Comparison of ENCODE assay signal across 11 mouse cellular contexts in the genomic region with DNA sequence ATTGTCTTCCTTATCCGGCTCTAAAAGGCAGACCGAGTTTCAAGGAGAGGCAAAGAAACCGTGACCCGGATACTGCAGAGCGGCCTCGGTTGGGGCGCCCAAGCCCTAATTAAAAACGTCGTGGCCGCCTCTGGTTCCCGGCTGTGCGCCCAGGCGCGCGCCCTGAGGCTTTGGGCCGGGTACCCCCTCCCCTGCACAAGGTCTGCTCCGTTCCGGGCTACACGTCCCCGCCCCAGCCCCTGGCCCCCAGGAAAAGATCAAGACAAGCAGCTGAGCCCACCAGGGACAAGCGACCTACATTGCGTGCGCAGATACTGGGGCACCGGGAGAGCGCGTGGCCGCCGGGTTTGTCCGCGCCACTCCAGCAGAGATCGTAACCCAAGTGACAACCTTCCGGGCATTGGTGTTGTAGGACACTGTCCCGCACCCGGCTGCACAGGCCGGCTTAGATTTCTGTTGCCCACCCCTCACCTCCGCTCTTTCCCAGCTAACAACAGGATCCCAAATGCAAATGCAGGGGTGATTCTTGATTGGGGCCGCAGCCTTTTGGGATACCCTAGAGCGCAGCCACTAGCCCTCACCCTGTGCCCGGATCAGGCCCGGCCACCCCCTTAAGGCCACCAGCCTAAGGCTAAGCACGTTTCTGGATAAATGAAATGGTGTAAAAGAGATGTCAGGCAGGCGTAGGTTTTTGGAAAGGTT. TPM values are rescaled to one million over a fixed set of nuclear protein-coding genes. Genes with fewer than 3 reads are reported as not detected.
DNase-seq lines count a peak whose midpoint lies in the region; ATAC-seq lines count a peak whose summit lies in the region.
"Had no signal": no experiment of that assay in that cellular context is flagged by ENCODE, and none has a peak within 500 bp of the region (broad histone marks: within the 10 kb centered on the region; RNA-seq: fewer than 3 reads in every experiment).

No protein-coding gene starts in this region.

- ATAC-seq in heart, embryonic 16.5 days (replicated peaks; ENCODE audit: extremely low read depth, insufficient read depth, low FRiP score) = no peak
- no peak for ATAC-seq in forebrain, embryonic 14.5 days
- no peak for ATAC-seq in limb, embryonic 15.5 days (ENCODE audit: insufficient number of reproducible peaks, low FRiP score, low TSS enrichment, low read depth)

- no peak for DNase-seq in heart, postnatal 25 days (ENCODE audit: low spot score)
- peak; percentile 33 for DNase-seq in R1 (ENCODE audit: low read depth, low spot score)
- no peak for DNase-seq in forebrain, embryonic 14.5 days (ENCODE audit: low spot score)
- no peak for DNase-seq in gastrocnemius, postnatal 25 days
- DNase-seq in right cerebral cortex, postnatal 4 days = no peak
- DNase-seq in gastrocnemius, adult 18-20 months (ENCODE audit: low spot score) = no peak
- DNase-seq: layer of hippocampus, adult 9-11 months had no signal

- H3K27me3 ChIP-seq in heart, embryonic 16.5 days (ENCODE audit: control insufficient read depth, insufficient read depth, low read length) = peaks cover 95% of the 10 kb centered on the region
- H3K27me3 ChIP-seq in forebrain, embryonic 14.5 days (replicated peaks; ENCODE audit: control insufficient read depth, insufficient read depth, low read length) = peaks cover 96% of the 10 kb centered on the region
- H3K27me3 ChIP-seq in limb, embryonic 15.5 days = peaks cover 100% of the 10 kb centered on the region

- peak overlapping the region; percentile 36 for H3K4me3 ChIP-seq in heart, embryonic 16.5 days (ENCODE audit: low read length)
- 0 out of 2 replicates have a peak overlapping the region, but pooled peaks have one; percentile 1 for H3K4me3 ChIP-seq in forebrain, embryonic 14.5 days (ENCODE audit: low read depth, low read length)
- peak overlapping the region; percentile 8; the same call in 1 of the 2 replicates for H3K4me3 ChIP-seq in limb, embryonic 15.5 days
- H3K4me3 ChIP-seq: erythroblast, embryonic 14.5 days had no signal

- H3K9ac ChIP-seq in heart, embryonic 16.5 days (ENCODE audit: low read length) = no peak overlapping the region
- H3K9ac ChIP-seq in forebrain, embryonic 14.5 days (ENCODE audit: low read length) = no peak overlapping the region
- H3K9ac ChIP-seq in limb, embryonic 15.5 days = no peak overlapping the region

- WGBS in heart, embryonic 16.5 days = 2% methylated on average over 42 of the region's 42 CpGs
- WGBS in forebrain, embryonic 14.5 days = under 1% methylated on average over 42 of the region's 42 CpGs
- WGBS in limb, embryonic 15.5 days = 1% methylated on average over 42 of the region's 42 CpGs

- H3K27ac ChIP-seq in heart, embryonic 16.5 days (ENCODE audit: low read length) = no peak overlapping the region
- no peak overlapping the region for H3K27ac ChIP-seq in forebrain, embryonic 14.5 days (ENCODE audit: low read depth, low read length)
- H3K27ac ChIP-seq in limb, embryonic 15.5 days = no peak overlapping the region

- peaks cover 39% of the 10 kb centered on the region for H3K4me1 ChIP-seq in heart, embryonic 16.5 days (ENCODE audit: control insufficient read depth, insufficient read depth, low read length)
- H3K4me1 ChIP-seq in forebrain, embryonic 14.5 days (ENCODE audit: control insufficient read depth, insufficient read depth, low read length) = no peaks in the 10 kb centered on the region; the same call in 1 of the 2 replicates
- peaks cover 69% of the 10 kb centered on the region for H3K4me1 ChIP-seq in limb, embryonic 15.5 days

- H3K9me3 ChIP-seq in heart, embryonic 16.5 days (replicated peaks; ENCODE audit: control insufficient read depth, low read length) = no peaks in the 10 kb centered on the region
- no peaks in the 10 kb centered on the region for H3K9me3 ChIP-seq in forebrain, embryonic 14.5 days (replicated peaks; ENCODE audit: control insufficient read depth, low read length)
- no peaks in the 10 kb centered on the region for H3K9me3 ChIP-seq in limb, embryonic 15.5 days

- H3K36me3 ChIP-seq in heart, embryonic 16.5 days (ENCODE audit: control insufficient read depth, insufficient read depth) = no peaks in the 10 kb centered on the region
- no peaks in the 10 kb centered on the region for H3K36me3 ChIP-seq in forebrain, embryonic 14.5 days (ENCODE audit: control insufficient read depth, insufficient read depth, low read length)
- no peaks in the 10 kb centered on the region for H3K36me3 ChIP-seq in limb, embryonic 15.5 days
- H3K36me3 ChIP-seq: G1E had no signal

- peak overlapping the region; percentile 42 for H3K4me2 ChIP-seq in heart, embryonic 16.5 days (ENCODE audit: low read depth, low read length)
- peak overlapping the region; percentile 16; the same call in 1 of the 2 replicates for H3K4me2 ChIP-seq in forebrain, embryonic 14.5 days (ENCODE audit: low read length)
- peak overlapping the region; percentile 17; the same call in 1 of the 2 replicates for H3K4me2 ChIP-seq in limb, embryonic 15.5 days

- intact Hi-C loops in heart, postnatal 25 days (cut with DNase I) = no loop called here

RNA-seq across cellular contexts. Expression of a gene that starts 6.3 kb away (rescaled TPM):
- polyA plus RNA-seq in heart, embryonic 16.5 days (2015; fragmentation: Nextera tagmentation; extraction: Ambion mirVana) = not detected in 2 replicates
- total RNA-seq in heart, postnatal 25 days (2021) = not detected
- 0.27 and 0.30 TPM in 2 replicates for polyA plus RNA-seq in forebrain, embryonic 14.5 days (2014; fragmentation: Nextera tagmentation; extraction: Ambion mirVana)
- polyA plus RNA-seq in limb, embryonic 15.5 days (2015; fragmentation: Nextera tagmentation; extraction: Ambion mirVana) = 0.04 TPM in 1 of 2 replicates, not detected in the other
- under 1 TPM; 0.08 TPM for total RNA-seq in gastrocnemius, postnatal 25 days (2021)
- total RNA-seq in gastrocnemius, adult 18-20 months (2021) = under 1 TPM; 0.05 to 0.11 TPM
- polyA plus RNA-seq: G1E had no signal
